Mouse (Mus musculus) testis, adult 2 months (tissue): ENCODE data around the gene Ttpal. TPM values are rescaled to one million over a fixed set of nuclear protein-coding genes. Genes with fewer than 3 reads are reported as not detected.

ENCODE experiments used
- H3K27ac ChIP-seq: fragments of 200-500 bp; 2 replicates; pipeline ENCODE4 v1.5.1; 2012; ENCODE audit warnings: low read depth, low read length; ENCODE audit not compliant: control insufficient read depth, insufficient read depth
- H3K27me3 ChIP-seq: fragments of 200-500 bp; 2 replicates; pipeline ENCODE4 v1.6.1; 2012; ENCODE audit warnings: mild to moderate bottlenecking, low read length, moderate library complexity; ENCODE audit not compliant: control insufficient read depth, insufficient read depth
- H3K36me3 ChIP-seq: fragments of 200-500 bp; 2 replicates; pipeline ENCODE4 v1.6.1; 2012; ENCODE audit warnings: mild to moderate bottlenecking, low read length; ENCODE audit not compliant: control insufficient read depth, insufficient read depth
- H3K4me1 ChIP-seq: fragments of 200-500 bp; 2 replicates; pipeline ENCODE4 v1.6.1; 2012; ENCODE audit warnings: low read length; ENCODE audit not compliant: control insufficient read depth, insufficient read depth
- H3K4me3 ChIP-seq: fragments of 200-500 bp; 2 replicates; pipeline ENCODE4 v1.5.1; 2012; ENCODE audit warnings: low read depth, mild to moderate bottlenecking, low read length, moderate library complexity, mixed read lengths; ENCODE audit not compliant: control insufficient read depth
- CTCF ChIP-seq: fragments of 200-500 bp; IDR thresholded peaks from 2 replicates; pipeline ENCODE4 v1.5.1; 2012; ENCODE audit warnings: low read depth, mild to moderate bottlenecking, inconsistent platforms, low read length, moderate library complexity; ENCODE audit not compliant: control insufficient read depth, insufficient read depth, insufficient replicate concordance
- POLR2A ChIP-seq: fragments of 200-500 bp; IDR thresholded peaks from 2 replicates; pipeline ENCODE4 v1.6.1; 2012; ENCODE audit warnings: low read depth, mild to moderate bottlenecking, inconsistent platforms, low read length, moderate library complexity; ENCODE audit not compliant: control insufficient read depth
- polyA plus RNA-seq: library from polyadenylated mRNA; depleted of rRNA; stranded (reverse); fragments of >200 nt; gene quantifications from 2 replicates; pipeline ENCODE4 v1.2.3, GENCODE M21; 2012

Ttpal gene
- polyA plus RNA-seq, 1 experiment, result 4.0 TPM

DNA sequence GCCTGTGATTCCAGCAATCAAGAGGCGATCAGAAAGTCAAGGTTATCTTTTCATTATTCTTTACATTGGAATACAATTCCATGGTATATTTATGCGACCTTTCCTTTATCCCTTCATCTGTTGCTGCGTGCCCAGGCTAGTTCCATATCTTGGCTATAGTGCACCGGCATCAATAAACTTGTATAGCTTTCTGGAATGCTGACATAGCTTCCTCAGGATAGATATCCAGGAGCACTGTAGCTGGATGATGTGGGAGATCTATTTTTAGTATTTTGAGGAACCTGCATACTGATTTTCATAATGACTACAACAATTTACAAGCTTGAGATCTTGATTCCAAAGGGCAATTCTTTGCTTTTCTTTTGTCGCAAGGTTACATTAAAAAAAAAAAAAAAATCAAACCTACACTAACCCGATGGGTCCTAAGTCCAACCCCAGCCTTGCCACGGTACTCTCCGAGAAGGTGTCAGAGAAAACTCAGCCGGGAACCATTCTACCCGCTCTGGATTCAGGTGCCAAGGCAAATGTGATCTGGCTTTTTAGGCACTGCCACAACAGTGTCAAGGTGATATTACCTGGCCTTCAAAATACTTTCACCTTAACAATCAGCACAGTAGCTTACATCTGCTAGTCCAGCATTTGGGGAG lies 8.4 kb upstream of the Ttpal start:
- TF ChIP-seq POLR2A, result no peak
- no peak for TF ChIP-seq CTCF
- no peaks in the 10 kb centered on the region for H3K27me3 ChIP-seq
- H3K36me3 ChIP-seq, result no peaks in the 10 kb centered on the region
- no peak overlapping the region for H3K4me3 ChIP-seq
- peaks cover 14% of the 10 kb centered on the region for H3K4me1 ChIP-seq
- H3K27ac ChIP-seq, result peak overlapping the region; percentile 11; the same call in 1 of the 2 replicates

DNA sequence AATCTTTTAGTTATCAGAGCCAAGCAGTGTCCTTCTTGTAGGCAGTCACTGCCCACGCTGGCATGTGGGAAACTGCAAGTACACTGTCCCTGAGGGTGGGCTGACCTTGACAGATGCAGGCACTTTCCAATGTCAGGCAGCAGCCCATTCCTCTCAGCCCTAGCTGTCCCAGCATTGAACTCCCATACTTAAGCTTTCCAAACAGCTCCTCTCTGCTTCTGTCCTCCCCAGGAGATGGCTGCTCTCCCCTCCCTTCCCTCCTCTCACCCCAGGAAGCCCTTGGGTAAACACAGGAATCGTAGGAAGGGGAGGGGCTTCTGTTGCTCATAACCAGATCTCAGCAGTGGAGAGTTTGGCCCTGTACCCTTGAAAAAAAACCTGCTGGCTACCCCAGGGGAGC lies 7.0 kb upstream of the Ttpal start:
- no peak overlapping the region for H3K4me3 ChIP-seq
- TF ChIP-seq CTCF, result no peak
- peak overlapping the region; percentile 82; the same call in 1 of the 2 replicates for H3K27ac ChIP-seq
- no peaks in the 10 kb centered on the region for H3K36me3 ChIP-seq
- no peaks in the 10 kb centered on the region for H3K27me3 ChIP-seq
- peaks cover 10% of the 10 kb centered on the region for H3K4me1 ChIP-seq

DNA sequence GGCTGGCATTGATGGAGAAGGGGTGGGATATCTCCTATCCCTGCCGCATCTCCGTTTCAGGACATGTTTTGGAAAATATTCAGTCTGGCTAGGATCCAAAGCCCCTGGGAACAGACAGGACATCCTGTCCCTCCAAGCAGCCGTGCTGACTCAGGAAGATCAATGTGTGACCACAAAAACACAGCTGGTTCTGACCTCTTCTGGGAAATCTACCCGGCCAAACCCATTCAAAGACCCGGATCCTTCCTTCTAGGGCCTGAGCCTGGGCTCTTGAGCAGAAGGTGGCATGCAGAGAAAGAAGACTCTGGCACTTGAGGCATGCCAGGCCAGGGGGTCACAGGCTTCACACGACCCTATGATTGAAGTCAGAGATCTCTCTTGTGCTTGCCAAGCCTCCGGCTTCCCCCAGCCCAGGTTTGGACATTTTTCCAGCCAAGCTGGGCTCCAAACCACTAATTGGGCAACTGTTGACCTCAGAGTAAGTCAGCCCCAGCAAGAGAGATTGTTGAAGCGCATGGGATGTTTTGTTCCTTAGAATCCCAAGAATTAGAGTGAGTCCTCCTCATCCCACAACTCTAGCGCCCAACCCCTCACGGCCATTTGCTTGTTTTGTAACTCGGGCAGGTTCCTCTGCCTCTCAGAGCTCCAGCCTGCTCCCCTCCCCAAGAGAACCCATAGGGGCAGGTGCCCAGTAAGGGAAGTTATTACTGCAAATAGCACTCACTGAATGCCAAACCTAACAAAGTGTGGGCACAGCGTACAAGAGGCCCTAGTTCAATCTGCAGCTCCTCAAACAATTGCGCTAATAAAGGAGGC lies 5.8 kb upstream of the Ttpal start:
- Histone ChIP-seq H3K4me1 (peaks cover 6% of the 10 kb centered on the region), H3K27ac (peak overlapping the region; percentile 87), H3K27me3 (no peaks in the 10 kb centered on the region), H3K36me3 (no peaks in the 10 kb centered on the region), H3K4me3 (no peak overlapping the region)
- TF ChIP-seq POLR2A, result no peak

DNA sequence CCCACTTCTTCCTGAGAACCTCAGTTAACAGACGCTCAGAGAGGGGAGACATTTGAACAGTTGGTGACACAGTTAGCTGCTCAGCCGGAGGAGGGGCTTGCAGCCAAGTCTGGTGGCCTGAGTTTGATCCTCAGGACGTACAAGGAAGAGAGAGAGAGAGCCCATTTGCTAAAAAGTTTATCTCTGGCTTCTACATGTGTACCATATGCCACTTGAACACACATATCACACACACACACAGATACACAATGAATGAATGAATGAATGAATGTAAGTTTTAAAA lies 5.3 kb upstream of the Ttpal start:
- Histone ChIP-seq H3K27me3 (no peaks in the 10 kb centered on the region), H3K4me3 (no peak overlapping the region), H3K27ac (peak overlapping the region; percentile 87), H3K36me3 (no peaks in the 10 kb centered on the region), H3K4me1 (peaks cover 9% of the 10 kb centered on the region)
- TF ChIP-seq POLR2A (no peak), CTCF (no peak)

DNA sequence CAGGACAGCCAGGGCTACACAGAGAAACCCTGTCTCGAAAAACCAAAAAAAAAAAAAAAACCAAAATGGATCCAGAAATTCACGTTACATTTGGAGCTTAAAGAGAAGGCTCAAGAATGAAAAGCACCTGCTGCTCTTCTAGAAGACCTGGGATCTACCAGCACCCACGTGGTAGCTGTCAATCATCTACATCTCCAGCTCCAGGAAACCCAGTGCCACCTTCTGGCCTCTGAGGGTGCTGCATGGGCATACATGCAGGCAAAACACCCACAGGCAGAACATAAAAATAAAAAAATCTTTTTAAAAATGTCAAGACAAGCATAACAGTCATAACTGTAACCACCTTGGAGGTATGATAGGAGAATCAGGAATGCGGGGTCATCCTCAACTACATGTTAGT lies 4.5 kb upstream of the Ttpal start:
- Histone ChIP-seq H3K36me3 (no peaks in the 10 kb centered on the region), H3K4me3 (no peak overlapping the region), H3K4me1 (peaks cover 11% of the 10 kb centered on the region), H3K27ac (no peak overlapping the region), H3K27me3 (no peaks in the 10 kb centered on the region)
- TF ChIP-seq CTCF, result peak; percentile 37; the same call in 1 of the 2 replicates
- no peak for TF ChIP-seq POLR2A

DNA sequence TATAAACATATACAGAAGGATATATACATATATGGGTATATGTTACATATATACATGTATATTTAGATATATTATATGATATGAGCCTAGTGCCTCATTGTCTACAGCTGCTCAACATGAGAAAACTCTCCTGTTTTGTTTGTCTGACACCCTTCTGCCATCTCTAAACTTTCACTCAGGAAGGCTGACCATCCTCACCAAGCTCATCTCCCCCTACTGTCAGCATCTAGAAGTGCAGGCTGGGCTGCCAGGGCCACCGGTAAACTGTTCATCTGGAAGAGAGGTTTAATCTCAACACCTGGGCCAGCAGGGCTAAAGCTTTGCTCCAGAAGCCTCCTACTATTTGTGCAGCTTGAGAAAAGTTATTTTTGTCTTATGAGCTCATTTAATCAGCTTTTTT lies 2.9 kb upstream of the Ttpal start:
- H3K27ac ChIP-seq, result no peak overlapping the region
- peaks cover 16% of the 10 kb centered on the region for H3K4me1 ChIP-seq
- no peak overlapping the region for H3K4me3 ChIP-seq
- no peak for TF ChIP-seq POLR2A
- TF ChIP-seq CTCF, result peak; percentile 77; the same call in 1 of the 2 replicates
- H3K36me3 ChIP-seq, result no peaks in the 10 kb centered on the region
- H3K27me3 ChIP-seq, result no peaks in the 10 kb centered on the region

DNA sequence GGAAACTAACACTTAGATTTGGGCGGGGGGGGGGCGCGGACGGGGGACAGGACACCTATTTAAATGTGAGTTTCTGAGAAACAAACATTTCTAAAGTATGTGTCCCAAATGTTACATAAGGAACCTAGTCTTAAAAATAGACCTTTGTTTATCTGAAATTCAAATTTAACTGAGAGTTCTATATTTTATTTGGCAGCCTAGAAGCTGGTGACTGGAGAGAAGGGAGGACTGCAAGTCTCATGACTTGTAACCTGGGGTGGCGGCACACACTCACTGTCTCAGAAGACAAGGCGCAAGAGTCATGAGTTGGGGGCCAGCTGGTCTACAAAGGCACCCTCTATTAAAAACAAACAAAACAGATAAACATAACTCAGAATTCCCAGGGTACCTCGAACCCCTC lies 1.0 kb upstream of the Ttpal start:
- no peak overlapping the region for H3K4me3 ChIP-seq
- TF ChIP-seq CTCF, result no peak
- TF ChIP-seq POLR2A, result no peak

DNA sequence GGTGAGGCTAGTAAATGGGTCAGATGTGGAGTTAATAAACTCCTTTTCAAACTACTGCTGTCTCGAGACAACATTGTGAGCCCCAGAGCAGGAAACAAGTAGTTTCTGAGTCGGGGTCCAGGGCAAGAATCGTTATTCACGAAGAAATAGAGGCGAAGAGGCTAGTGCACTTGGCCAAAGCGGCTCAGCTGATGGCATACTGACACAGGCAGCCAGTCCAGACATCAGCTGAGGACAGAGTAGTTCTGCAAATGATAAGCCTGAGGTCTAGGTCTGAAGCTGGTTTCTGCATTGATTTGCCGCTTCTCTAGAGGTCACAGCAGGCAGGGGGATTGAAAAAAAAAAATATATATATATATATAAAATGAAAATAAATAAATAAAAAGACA lies 408 bp upstream of the Ttpal start:
- Histone ChIP-seq H3K27ac (0 out of 2 replicates have a peak overlapping the region, but pooled peaks have one; percentile 18), H3K4me1 (peaks cover 10% of the 10 kb centered on the region), H3K27me3 (no peaks in the 10 kb centered on the region), H3K36me3 (no peaks in the 10 kb centered on the region), H3K4me3 (no peak overlapping the region)
- TF ChIP-seq CTCF (no peak), POLR2A (no peak)

More for the DNA sequence above, 1.0 kb upstream of the Ttpal start:
- no peak overlapping the region for H3K27ac ChIP-seq
- H3K4me1 ChIP-seq, result peaks cover 16% of the 10 kb centered on the region
- H3K36me3 ChIP-seq, result no peaks in the 10 kb centered on the region
- H3K27me3 ChIP-seq, result no peaks in the 10 kb centered on the region
